Mouse (Mus musculus) MEL (cell line): ENCODE measurements around the gene Glra1. TPM values are rescaled to one million over a fixed set of nuclear protein-coding genes. Genes with fewer than 3 reads are reported as not detected.

ENCODE experiments used
- DNase-seq: peaks from one replicate; pipeline ENCODE4 v3.0.0; 2011; ENCODE audit warnings: low read depth, low spot score
- H3K27ac ChIP-seq: 2 replicates; pipeline ENCODE4 v1.5.1; 2012; ENCODE audit warnings: low read depth, mild to moderate bottlenecking, control low read depth, low read length, moderate library complexity; ENCODE audit not compliant: control insufficient read depth
- H3K27me3 ChIP-seq, 2 experiments: fragments of 150-350 bp in 1 of 2; sonication (generic) in 1 of 2; 2 replicates each; pipeline ENCODE4 v1.6.1; 2012; ENCODE audit warnings: low read length in 2 of 2, mild to moderate bottlenecking in 2 of 2, improper control_type of control experiment in 1 of 2, moderate library complexity in 1 of 2; ENCODE audit not compliant: insufficient read depth in 2 of 2, control insufficient read depth in 1 of 2
- H3K36me3 ChIP-seq, 2 experiments: 2 replicates each; pipeline ENCODE4 v1.6.1; 2012 to 2014; ENCODE audit warnings: low read length in 2 of 2, improper control_type of control experiment in 1 of 2, inconsistent platforms in 1 of 2, mild to moderate bottlenecking in 1 of 2; ENCODE audit not compliant: insufficient read depth in 2 of 2, control insufficient read depth in 1 of 2
- H3K4me1 ChIP-seq, 2 experiments: fragments of 150-350 bp in 1 of 2; sonication (generic) in 1 of 2; 2 replicates each; pipeline ENCODE4 v1.6.1; 2012; ENCODE audit warnings: low read length in 2 of 2, improper control_type of control experiment in 1 of 2, mild to moderate bottlenecking in 1 of 2; ENCODE audit not compliant: insufficient read depth in 2 of 2, control insufficient read depth in 1 of 2
- H3K4me3 ChIP-seq, 2 experiments: fragments of 150-350 bp in 1 of 2; sonication (generic) in 1 of 2; 2 replicates each; pipeline ENCODE4 v1.5.1; 2012; ENCODE audit warnings: low read depth in 2 of 2, low read length in 2 of 2, mild to moderate bottlenecking in 2 of 2, moderate library complexity in 2 of 2, control low read depth in 1 of 2, improper control_type of control experiment in 1 of 2; ENCODE audit not compliant: control insufficient read depth in 1 of 2, insufficient read depth in 1 of 2
- H3K79me2 ChIP-seq: 2 replicates; pipeline ENCODE4 v1.6.1; 2012; ENCODE audit warnings: mild to moderate bottlenecking, low read length, moderate library complexity; ENCODE audit not compliant: control insufficient read depth, poor library complexity, insufficient read depth
- H3K9ac ChIP-seq: 2 replicates; pipeline ENCODE4 v1.6.1; 2012; ENCODE audit warnings: low read depth, mild to moderate bottlenecking, control low read depth, low read length, moderate library complexity; ENCODE audit not compliant: control insufficient read depth, poor library complexity, severe bottlenecking
- H3K9me3 ChIP-seq: fragments of 150-350 bp; sonication (generic); replicated peaks from 2 replicates; pipeline ENCODE4 v1.6.1; 2012; ENCODE audit warnings: mild to moderate bottlenecking, low read length, improper control_type of control experiment, moderate library complexity; ENCODE audit not compliant: insufficient read depth
- CHD1 ChIP-seq: IDR thresholded peaks from 2 replicates; pipeline ENCODE4 v1.6.1; 2012; ENCODE audit warnings: low read depth, mild to moderate bottlenecking, inconsistent platforms, low read length, improper control_type of control experiment
- CHD2 ChIP-seq: IDR thresholded peaks from 2 replicates; pipeline ENCODE4 v1.6.1; 2011; ENCODE audit warnings: low read length, improper control_type of control experiment
- CTCF ChIP-seq, 3 experiments: IDR thresholded peaks in 2 of 3; conservative IDR thresholded peaks in 1 of 3; 2 replicates each; pipeline ENCODE4 v1.5.1; 2011 to 2012; ENCODE audit warnings: low read length in 3 of 3, low read depth in 2 of 3, mild to moderate bottlenecking in 2 of 3, improper control_type of control experiment in 1 of 3, inconsistent platforms in 1 of 3, mixed read lengths in 1 of 3, moderate library complexity in 1 of 3; ENCODE audit not compliant: control insufficient read depth in 1 of 3, insufficient read depth in 1 of 3, poor library complexity in 1 of 3, severe bottlenecking in 1 of 3
- ELF1 ChIP-seq: IDR thresholded peaks from 2 replicates; pipeline ENCODE4 v1.6.1; 2014; ENCODE audit warnings: low read depth, mild to moderate bottlenecking, inconsistent platforms, low read length, improper control_type of control experiment, moderate library complexity
- EP300 ChIP-seq, 2 experiments: IDR thresholded peaks; 2 replicates each; pipeline ENCODE4 v1.6.1; 2011; ENCODE audit warnings: improper control_type of control experiment in 2 of 2, low read length in 2 of 2, low read depth in 1 of 2, mild to moderate bottlenecking in 1 of 2
- ETS1 ChIP-seq: IDR thresholded peaks from 2 replicates; pipeline ENCODE4 v1.6.1; 2012; ENCODE audit warnings: low read depth, mild to moderate bottlenecking, inconsistent platforms, low read length, improper control_type of control experiment, moderate library complexity
- GABPA ChIP-seq: IDR thresholded peaks from 2 replicates; pipeline ENCODE4 v1.6.1; 2012; ENCODE audit warnings: low read depth, mild to moderate bottlenecking, inconsistent platforms, low read length, improper control_type of control experiment, moderate library complexity
- HCFC1 ChIP-seq: IDR thresholded peaks from 2 replicates; pipeline ENCODE4 v1.6.1; 2012; ENCODE audit warnings: low read depth, mild to moderate bottlenecking, inconsistent platforms, low read length, improper control_type of control experiment, moderate library complexity
- JUND ChIP-seq: IDR thresholded peaks from 2 replicates; pipeline ENCODE4 v1.6.1; 2011; ENCODE audit warnings: low read depth, mild to moderate bottlenecking, improper control_type of control experiment, low read length
- KAT2A ChIP-seq: conservative IDR thresholded peaks from 2 replicates; pipeline ENCODE4 v1.6.1; 2012; ENCODE audit warnings: low read depth, low read length, improper control_type of control experiment, inconsistent platforms
- MAFK ChIP-seq: IDR thresholded peaks from 2 replicates; pipeline ENCODE4 v1.6.1; 2011; ENCODE audit warnings: low read depth, mild to moderate bottlenecking, low read length, improper control_type of control experiment, borderline replicate concordance
- MAX ChIP-seq: IDR thresholded peaks from 2 replicates; pipeline ENCODE4 v1.6.1; 2011; ENCODE audit warnings: low read length, improper control_type of control experiment
- MAZ ChIP-seq: IDR thresholded peaks from 2 replicates; pipeline ENCODE4 v1.6.1; 2012; ENCODE audit warnings: low read depth, mild to moderate bottlenecking, inconsistent platforms, low read length, improper control_type of control experiment
- MEF2A ChIP-seq: IDR thresholded peaks from 2 replicates; pipeline ENCODE4 v1.6.1; 2014; ENCODE audit warnings: low read depth, mild to moderate bottlenecking, inconsistent platforms, low read length, improper control_type of control experiment; ENCODE audit not compliant: poor library complexity, insufficient replicate concordance, severe bottlenecking; ENCODE audit errors: extremely low read depth
- MYB ChIP-seq: IDR thresholded peaks from 2 replicates; pipeline ENCODE4 v1.6.1; 2011; ENCODE audit warnings: mild to moderate bottlenecking, low read depth, low read length, improper control_type of control experiment
- NELFE ChIP-seq: IDR thresholded peaks from 2 replicates; pipeline ENCODE4 v1.6.1; 2011; ENCODE audit warnings: low read depth, low read length, improper control_type of control experiment
- NRF1 ChIP-seq: IDR thresholded peaks from 2 replicates; pipeline ENCODE4 v1.6.1; 2014; ENCODE audit warnings: low read depth, mild to moderate bottlenecking, inconsistent platforms, low read length, improper control_type of control experiment, moderate library complexity; ENCODE audit not compliant: poor library complexity, insufficient read depth, severe bottlenecking
- POLR2A ChIP-seq, 2 experiments: IDR thresholded peaks; 2 replicates each; pipeline ENCODE4 v1.6.1; 2011 to 2012; ENCODE audit warnings: low read length in 2 of 2, mild to moderate bottlenecking in 2 of 2, control low read depth in 1 of 2, improper control_type of control experiment in 1 of 2, low read depth in 1 of 2, moderate library complexity in 1 of 2; ENCODE audit not compliant: control insufficient read depth in 1 of 2, insufficient read depth in 1 of 2, poor library complexity in 1 of 2
- POLR2AphosphoS2 ChIP-seq: IDR thresholded peaks from 2 replicates; pipeline ENCODE4 v1.6.1; 2011; ENCODE audit warnings: low read length, improper control_type of control experiment
- POLR2AphosphoS5 ChIP-seq: IDR thresholded peaks from 2 replicates; pipeline ENCODE4 v1.6.1; 2012; ENCODE audit warnings: low read depth, borderline replicate concordance, mild to moderate bottlenecking, inconsistent platforms, low read length, moderate library complexity, mixed read lengths
- RAD21 ChIP-seq: IDR thresholded peaks from 2 replicates; pipeline ENCODE4 v1.6.1; 2011; ENCODE audit warnings: mild to moderate bottlenecking, low read depth, low read length, improper control_type of control experiment
- RCOR1 ChIP-seq: IDR thresholded peaks from 2 replicates; pipeline ENCODE4 v1.6.1; 2012; ENCODE audit warnings: low read depth, mild to moderate bottlenecking, inconsistent platforms, low read length, improper control_type of control experiment
- SIN3A ChIP-seq: IDR thresholded peaks from 2 replicates; pipeline ENCODE4 v1.6.1; 2012; ENCODE audit warnings: low read length, improper control_type of control experiment, inconsistent platforms
- SMC3 ChIP-seq: IDR thresholded peaks from 2 replicates; pipeline ENCODE4 v1.6.1; 2011; ENCODE audit warnings: low read depth, low read length, improper control_type of control experiment
- TAL1 ChIP-seq: IDR thresholded peaks from 2 replicates; pipeline ENCODE4 v1.6.1; 2012; ENCODE audit warnings: mild to moderate bottlenecking, inconsistent platforms, low read length, moderate library complexity, mixed read lengths
- TBP ChIP-seq: IDR thresholded peaks from 2 replicates; pipeline ENCODE4 v1.8.0; 2011; ENCODE audit warnings: low read depth, low read length, improper control_type of control experiment
- TCF12 ChIP-seq: IDR thresholded peaks from 2 replicates; pipeline ENCODE4 v1.6.1; 2014; ENCODE audit warnings: low read depth, mild to moderate bottlenecking, inconsistent platforms, low read length, improper control_type of control experiment, moderate library complexity
- UBTF ChIP-seq: IDR thresholded peaks from 2 replicates; pipeline ENCODE4 v1.6.1; 2012; ENCODE audit warnings: low read depth, mild to moderate bottlenecking, inconsistent platforms, low read length, improper control_type of control experiment, moderate library complexity, borderline replicate concordance; ENCODE audit not compliant: insufficient read depth
- USF1 ChIP-seq: IDR thresholded peaks from 2 replicates; pipeline ENCODE4 v1.6.1; 2014; ENCODE audit warnings: low read depth, mild to moderate bottlenecking, inconsistent platforms, low read length, improper control_type of control experiment, moderate library complexity
- ZKSCAN1 ChIP-seq: IDR thresholded peaks from 2 replicates; pipeline ENCODE4 v1.6.1; 2012; ENCODE audit warnings: low read depth, mild to moderate bottlenecking, inconsistent platforms, low read length, improper control_type of control experiment, moderate library complexity
- ZNF384 ChIP-seq: IDR thresholded peaks from 2 replicates; pipeline ENCODE4 v1.6.1; 2012; ENCODE audit warnings: low read depth, mild to moderate bottlenecking, inconsistent platforms, low read length, improper control_type of control experiment
- polyA plus RNA-seq, 2 experiments: library from polyadenylated mRNA; stranded (reverse) in 1 of 2; unstranded in 1 of 2; fragments of >175 nt in 1 of 2; fragments of >200 nt in 1 of 2; gene quantifications; 2 replicates each; pipeline versions ENCODE4 v1.2.1 to v1.2.4; 2012; ENCODE audit warnings: low replicate concordance in 2 of 2, low read depth in 1 of 2; ENCODE audit not compliant: insufficient read length in 2 of 2, insufficient read depth in 1 of 2, missing spikeins in 1 of 2
- total RNA-seq: library from RNA; depleted of rRNA; stranded (reverse); fragments of 300-350 nt; gene quantifications from 2 replicates; pipeline ENCODE4 v1.2.3, GENCODE M21; 2012

Gene Glra1
- total and polyA plus RNA-seq, 3 experiments: not detected

GRCm38 (mm10) chr11:55533378-55533777, 74.6 kb downstream of the Glra1 start:
- H3K27me3 ChIP-seq: no peaks in the 10 kb centered on the region; a peak in 1 of 4 replicates
- peaks cover 0 to 5% of the 10 kb centered on the region in 2 experiments; a peak in 2 of 4 replicates for H3K36me3 ChIP-seq
- no peak for DNase-seq
- peaks cover 4 to 5% of the 10 kb centered on the region in 2 experiments; a peak in 2 of 4 replicates for H3K4me1 ChIP-seq
- no peaks in the 10 kb centered on the region for H3K9me3 ChIP-seq
- H3K27ac ChIP-seq: no peak overlapping the region
- H3K4me3 ChIP-seq: no peak overlapping the region
- H3K9ac ChIP-seq: no peak overlapping the region
- TF ChIP-seq MYB (no peak), CHD2 (no peak), RCOR1 (no peak), CHD1 (no peak), KAT2A (no peak), ELF1 (no peak), NELFE (no peak), SIN3A (no peak), MAZ (no peak), UBTF (no peak), MAX (no peak), ZNF384 (no peak), GABPA (no peak)
- no peaks in the 10 kb centered on the region for H3K79me2 ChIP-seq

- peak overlapping the region; percentile 6 to 13; a peak in 2 of 4 replicates for H3K4me3 ChIP-seq
- TF ChIP-seq EP300 (IDR thresholded peaks at IDR 0.05; ENCODE audit: low read depth in 1 of 2, low read length in 2 of 2) (peak; percentile 91 to 97), GABPA (no peak), MAZ (peak; percentile 67; the same call in 1 of the 2 replicates), ELF1 (no peak), MAFK (no peak), SMC3 (no peak), ETS1 (peak; percentile 81), MAX (no peak), TBP (peak; percentile 55; the same call in 1 of the 2 replicates), KAT2A (no peak), CTCF (IDR thresholded peaks at IDR 0.05 in 2 of 3, conservative IDR thresholded peaks at IDR 0.05 in 1 of 3; ENCODE audit: control insufficient read depth in 1 of 3, insufficient read depth in 1 of 3, low read depth in 2 of 3, low read length in 3 of 3, poor library complexity in 1 of 3, severe bottlenecking in 1 of 3) (no peak), CHD1 (no peak), ZKSCAN1 (no peak), NRF1 (no peak), POLR2AphosphoS5 (no peak), TCF12 (peak; percentile 92), RAD21 (no peak), ZNF384 (no peak), POLR2AphosphoS2 (no peak), POLR2A (IDR thresholded peaks at IDR 0.05; ENCODE audit: control insufficient read depth in 1 of 2, insufficient read depth in 1 of 2, low read depth in 1 of 2, low read length in 2 of 2, poor library complexity in 1 of 2) (no peak), HCFC1 (no peak), TAL1 (peak; percentile 88), JUND (no peak), MEF2A (no peak), USF1 (no peak), MYB (no peak)
Measured at GRCm38 (mm10) chr11:55530741-55531140, 77.3 kb downstream of the Glra1 start.

More at GRCm38 (mm10) chr11:55530741-55531140, 77.3 kb downstream of the Glra1 start:
- Histone ChIP-seq H3K79me2 (no peaks in the 10 kb centered on the region), H3K9ac (no peak overlapping the region), H3K4me1 (peaks cover 4 to 5% of the 10 kb centered on the region in 2 experiments; a peak in 2 of 4 replicates), H3K27ac (no peak overlapping the region), H3K9me3 (no peaks in the 10 kb centered on the region), H3K36me3 (peaks cover 0 to 5% of the 10 kb centered on the region in 2 experiments; a peak in 2 of 4 replicates), H3K27me3 (no peaks in the 10 kb centered on the region)
- DNase-seq: peak; percentile 95
